Mouse (Mus musculus): ENCODE data around the gene Psrc1.

The Psrc1 gene

DNA sequence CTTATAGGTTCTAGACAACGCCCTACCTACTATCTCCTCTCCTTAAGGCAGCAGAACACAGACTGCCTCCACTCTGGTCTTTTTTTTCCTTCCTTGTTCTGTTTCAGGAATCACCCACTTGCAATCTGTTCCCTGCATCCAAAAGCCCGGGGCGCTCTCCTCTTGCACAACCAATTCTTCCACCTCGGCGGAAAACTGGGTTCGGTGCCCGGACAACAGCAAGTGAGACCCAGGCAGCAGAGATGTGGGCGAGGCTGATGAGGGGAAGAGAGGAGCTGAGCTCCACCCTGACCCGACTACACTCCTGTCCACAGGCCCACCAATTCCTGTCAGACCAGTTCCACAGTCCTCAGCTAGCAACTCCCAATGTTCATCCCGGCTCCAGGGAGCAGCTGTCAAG, 2.5 kb downstream of the Psrc1 start:
- peak in 1 of 2 experiments; percentile 56 for DNase-seq (ENCODE audit: low spot score in 2 of 2)

DNA sequence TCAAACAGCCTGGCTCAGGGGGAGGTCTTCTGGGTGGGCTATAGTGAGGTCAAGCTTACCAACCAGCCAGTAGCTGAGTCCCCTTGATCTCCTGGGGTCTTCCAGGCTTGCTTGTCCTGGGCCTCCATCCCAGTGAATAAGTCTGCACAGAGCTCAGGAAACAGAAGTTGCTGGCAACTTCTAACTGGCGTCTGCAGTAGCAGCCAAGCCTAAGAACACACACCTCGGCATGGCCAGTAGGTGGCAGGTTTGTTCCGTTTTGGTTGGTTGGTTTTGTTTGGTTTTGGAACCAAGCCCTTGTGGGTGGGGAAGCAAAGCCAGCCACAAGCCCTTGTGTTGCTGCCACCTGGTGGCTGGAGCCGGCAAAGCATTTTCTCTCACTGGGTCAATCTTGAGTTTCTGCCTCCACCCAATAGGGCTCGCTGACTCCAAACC, 5.5 kb downstream of the Psrc1 start:
- DNase-seq (ENCODE audit: low spot score in 2 of 2), result peak; percentile 97 to 99

DNA sequence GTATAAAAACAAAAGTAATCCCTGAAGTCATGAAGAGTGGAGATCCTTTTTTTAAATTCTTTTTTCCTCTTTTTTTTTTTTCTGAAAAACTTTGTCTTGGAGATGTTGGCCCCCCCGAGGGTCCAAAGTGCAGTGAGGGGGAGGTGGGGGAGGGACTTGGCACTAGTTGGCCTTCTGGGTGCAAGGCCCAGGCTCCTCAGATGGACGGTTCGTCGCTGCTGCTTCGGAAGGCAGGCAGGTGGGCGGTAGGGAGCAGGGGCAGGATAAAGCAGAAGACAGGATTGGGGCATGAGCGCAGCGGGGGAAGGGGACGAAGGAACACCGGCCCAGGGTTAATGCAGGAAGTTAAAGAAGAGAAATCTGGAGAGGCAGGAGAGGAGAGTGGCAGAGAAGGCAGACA, 8.7 kb downstream of the Psrc1 start:
- DNase-seq (ENCODE audit: low spot score in 2 of 2), result no peak

- DNase-seq (ENCODE audit: low spot score in 2 of 2), result no peak
Measured at GRCm38 (mm10) chr3:108392793-108393192, 9.2 kb downstream of the Psrc1 start.

- no peak for DNase-seq (ENCODE audit: low spot score in 2 of 2)
Measured at GRCm38 (mm10) chr3:108398281-108398680, 14.6 kb downstream of the Psrc1 start.

DNA sequence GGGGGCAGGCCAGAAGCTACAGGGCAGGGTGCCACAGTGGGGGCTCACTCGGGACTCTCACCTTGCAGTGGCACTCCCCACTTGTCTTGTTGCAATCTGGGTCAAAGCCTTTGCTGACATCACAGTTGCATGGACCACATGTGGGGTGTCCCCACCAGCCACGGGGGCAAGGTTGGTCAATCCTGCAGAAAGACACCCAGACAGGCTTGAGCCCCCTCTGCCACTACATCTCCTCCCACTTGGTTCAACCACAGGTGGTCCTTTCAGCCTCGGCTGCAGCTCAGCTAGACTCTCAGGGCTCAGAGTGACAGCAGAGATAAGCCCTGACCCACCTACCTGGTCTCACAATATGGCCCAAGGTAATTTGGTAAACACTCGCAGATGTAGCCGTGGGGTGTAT, 16.8 kb downstream of the Psrc1 start:
- DNase-seq (ENCODE audit: low spot score in 2 of 2), result no peak

DNA sequence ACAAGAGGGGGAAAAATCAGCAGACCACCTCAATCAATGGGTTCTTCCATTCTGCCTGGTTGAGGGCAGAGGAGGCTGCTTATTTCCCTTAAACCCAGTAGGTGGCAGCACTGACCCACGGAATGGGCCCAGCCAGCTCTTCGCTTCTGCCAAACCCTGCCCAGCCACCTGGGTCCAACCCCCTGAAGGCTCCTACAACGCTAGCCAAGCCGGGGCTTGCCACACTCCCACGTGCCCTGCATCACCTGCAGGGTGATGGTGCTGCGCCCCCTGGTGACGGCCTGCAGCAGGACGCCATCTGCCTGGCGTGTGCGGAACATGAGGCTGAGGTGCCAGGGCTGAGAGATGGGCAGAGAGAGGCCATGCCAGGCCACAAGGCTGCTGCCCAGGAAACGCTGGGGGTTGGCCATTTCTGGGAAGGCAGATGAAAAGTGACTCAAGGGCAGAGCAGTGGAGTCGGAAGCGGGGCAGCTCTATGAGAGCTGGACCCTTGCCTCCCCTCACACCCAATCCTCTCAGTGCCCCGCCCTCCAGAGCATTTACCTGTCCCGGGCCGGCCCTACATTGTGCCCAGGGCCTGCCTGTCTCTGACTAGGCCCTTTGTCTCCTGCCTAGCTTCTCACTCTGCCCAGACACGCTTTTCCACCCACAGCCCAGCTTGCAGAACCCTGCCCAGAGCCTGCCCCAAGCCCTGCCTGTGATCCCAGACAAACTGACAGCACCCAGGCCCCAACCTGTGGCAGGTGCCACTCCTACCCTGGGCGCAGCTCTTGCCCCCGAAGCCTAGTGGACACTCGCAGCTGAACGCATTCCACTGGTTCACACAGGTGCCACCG, 18.3 kb downstream of the Psrc1 start:
- peak; percentile 62 to 66 for DNase-seq (ENCODE audit: low spot score in 2 of 2)

- no peak for DNase-seq (ENCODE audit: low spot score in 2 of 2)
Measured at GRCm38 (mm10) chr3:108402528-108402920, 18.9 kb downstream of the Psrc1 start.

- DNase-seq (ENCODE audit: low spot score in 2 of 2), result no peak
Measured at GRCm38 (mm10) chr3:108405536-108406305, 22.1 kb downstream of the Psrc1 start.

GRCm38 (mm10) chr3:108406306-108406885, 22.8 kb downstream of the Psrc1 start:
- no peak for DNase-seq (ENCODE audit: low spot score in 2 of 2)

DNA sequence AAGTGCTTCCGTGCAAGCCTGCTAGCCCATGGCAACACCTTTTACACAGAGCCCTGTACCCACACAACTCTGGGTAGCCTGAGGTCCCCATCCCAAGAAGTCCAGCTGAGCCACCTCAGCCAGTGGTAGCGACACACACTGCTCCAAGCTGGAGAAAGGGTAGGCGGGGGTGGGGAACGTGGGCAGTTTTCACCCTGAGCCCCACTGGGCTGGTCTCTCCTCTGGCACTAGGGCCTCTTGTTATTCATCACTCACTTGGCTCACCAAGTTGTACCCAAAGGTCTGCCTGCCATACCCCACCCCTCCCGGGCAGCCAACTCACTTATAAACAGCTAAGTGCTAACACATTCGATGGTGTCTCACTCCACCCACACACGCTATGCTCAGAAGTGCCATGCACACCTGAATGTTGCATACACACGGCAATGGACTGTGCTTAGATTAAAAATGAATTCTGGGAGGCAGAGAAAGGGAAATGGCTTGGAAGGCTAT, 24.9 kb downstream of the Psrc1 start:
- no peak for DNase-seq (ENCODE audit: low spot score in 2 of 2)

DNA sequence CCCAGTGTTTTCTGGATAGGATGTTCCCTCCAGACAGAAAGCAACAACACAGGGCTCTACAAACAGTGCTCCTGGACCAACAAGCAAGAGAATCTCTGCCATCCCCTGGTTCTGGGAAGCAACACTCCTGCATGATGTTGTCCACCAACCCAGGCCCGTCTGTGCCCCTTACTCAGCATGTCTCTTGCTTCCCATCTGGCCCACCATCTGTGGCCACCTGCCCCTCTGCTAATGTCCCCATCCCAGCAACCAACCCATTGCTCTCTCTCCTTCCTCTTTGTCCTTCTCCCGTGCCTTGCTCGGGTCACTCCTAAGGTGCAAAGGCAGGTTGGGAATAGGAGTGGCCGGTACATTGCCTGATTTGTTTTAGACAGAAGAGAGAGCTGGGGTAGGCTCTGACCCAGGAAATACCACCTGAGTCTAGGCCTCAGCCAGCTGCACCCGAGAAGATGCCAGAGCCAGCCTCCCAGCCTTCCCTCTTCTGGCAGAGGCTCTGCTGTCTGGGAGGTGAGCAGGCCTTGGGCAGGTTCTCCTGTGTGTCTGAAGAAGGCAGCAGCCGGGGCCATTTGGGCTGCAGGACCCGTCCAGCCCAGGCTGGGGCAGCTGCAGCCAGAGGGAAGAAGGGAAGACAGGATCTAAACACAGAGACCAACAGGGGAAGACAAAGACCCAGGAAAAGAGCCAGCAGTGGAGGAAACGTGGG, 26.2 kb downstream of the Psrc1 start:
- DNase-seq (ENCODE audit: low spot score in 2 of 2), result no peak

DNA sequence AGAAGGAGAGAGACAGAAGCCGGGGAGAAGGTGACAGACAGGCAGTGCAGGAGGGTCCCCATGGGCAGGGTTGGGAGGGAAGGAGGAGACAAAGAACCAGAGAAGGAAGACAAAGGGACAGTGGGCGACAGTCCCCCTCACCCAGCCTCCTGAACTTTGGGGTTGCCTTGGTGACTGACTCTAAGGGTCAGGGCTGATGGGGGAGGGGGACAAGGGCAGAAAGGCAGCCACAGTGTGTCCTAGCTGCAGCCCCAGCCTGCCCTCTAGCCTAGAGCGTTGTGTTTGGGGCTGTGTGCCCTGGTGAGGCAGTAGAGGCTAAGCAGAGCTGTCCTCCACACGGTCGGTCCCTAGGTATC, 26.7 kb downstream of the Psrc1 start:
- no peak for DNase-seq (ENCODE audit: low spot score in 2 of 2)

DNA sequence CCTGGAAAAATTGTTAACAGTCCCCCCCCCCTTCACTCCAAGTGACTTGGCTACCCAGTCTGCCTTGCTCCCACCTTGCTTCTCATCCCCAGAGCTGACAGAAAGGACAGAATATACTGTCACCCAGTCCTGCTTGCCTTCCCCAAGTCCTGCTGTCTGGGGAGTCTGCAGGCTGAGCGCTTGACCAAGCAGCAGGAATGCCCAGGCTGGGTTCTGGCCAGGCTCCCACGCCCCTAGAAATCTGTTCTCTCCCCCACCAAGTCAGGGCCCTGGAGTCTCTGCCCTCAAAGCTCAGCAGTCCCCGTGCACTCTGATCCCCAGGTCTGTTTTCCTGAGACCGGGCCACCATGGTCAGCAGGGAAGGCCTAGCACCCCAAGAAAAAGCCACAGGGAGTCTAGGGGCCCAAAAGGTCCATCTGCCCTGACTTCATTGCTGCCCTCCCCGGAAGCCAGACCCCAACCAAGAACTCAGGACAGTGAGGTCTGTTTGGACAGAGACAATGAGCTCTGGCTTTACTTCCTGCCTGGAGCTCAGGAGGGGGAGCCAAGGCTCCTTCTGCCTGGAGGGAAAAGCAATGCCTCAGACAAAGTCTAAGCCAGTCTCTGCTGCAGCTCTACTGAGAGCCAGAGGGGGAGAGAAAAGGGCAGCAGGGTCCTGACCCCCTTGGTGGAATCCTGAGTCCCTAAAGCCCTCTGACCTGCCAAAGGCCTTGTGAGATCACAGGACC, 27.6 kb downstream of the Psrc1 start:
- no peak for DNase-seq (ENCODE audit: low spot score in 2 of 2)

GRCm38 (mm10) chr3:108411754-108412121, 28.1 kb downstream of the Psrc1 start:
- DNase-seq (ENCODE audit: low spot score in 2 of 2), result no peak

DNA sequence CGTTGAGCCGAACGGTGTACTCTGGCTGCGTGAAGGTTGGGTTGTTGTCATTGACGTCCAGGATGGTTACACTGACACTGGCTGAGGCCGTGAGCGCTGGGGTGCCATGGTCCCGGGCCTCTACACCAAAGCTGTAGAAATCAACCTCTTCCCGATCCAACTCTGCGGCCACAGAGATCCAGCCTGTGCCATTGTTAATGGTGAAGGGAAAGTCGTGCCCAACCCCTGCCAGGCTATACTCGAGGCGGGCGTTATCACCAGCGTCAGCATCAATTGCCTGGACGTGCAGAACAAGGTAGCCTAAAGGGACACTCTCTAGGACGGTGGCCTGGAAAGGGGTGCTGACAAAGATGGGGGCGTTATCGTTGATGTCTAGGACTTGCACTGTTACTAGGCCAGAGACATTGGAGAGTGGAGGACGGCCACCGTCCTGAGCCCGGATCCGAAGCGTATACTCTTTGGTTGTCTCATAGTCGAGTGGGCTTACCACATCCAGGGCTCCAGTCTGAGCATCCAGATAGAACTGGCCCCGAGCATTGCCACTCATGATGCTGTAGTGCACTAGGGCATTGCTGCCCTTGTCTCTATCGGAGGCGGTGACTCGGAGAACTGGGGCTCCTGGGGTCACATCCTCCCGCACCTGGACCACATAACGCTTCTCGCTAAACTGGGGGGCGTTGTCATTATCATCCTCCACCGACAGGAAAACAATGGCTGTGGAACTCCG, 30.2 kb downstream of the Psrc1 start:
- no peak for DNase-seq (ENCODE audit: low spot score in 2 of 2)

- DNase-seq (ENCODE audit: low spot score in 2 of 2), result peak in 1 of 2 experiments; percentile 43
Measured at GRCm38 (mm10) chr3:108414857-108415830, 31.5 kb downstream of the Psrc1 start, which contains the start of gene Celsr2. TSS of gene Celsr2 (minus strand) at chr3:108415552.

GRCm38 (mm10) chr3:108415831-108416223, 32.2 kb downstream of the Psrc1 start:
- DNase-seq (ENCODE audit: low spot score in 2 of 2), result peak; percentile 71 to 73

GRCm38 (mm10) chr3:108423006-108423405, 39.4 kb downstream of the Psrc1 start:
- DNase-seq (ENCODE audit: low spot score in 2 of 2), result no peak

Measured in frontal cortex, postnatal 25 days (tissue).